Mouse (Mus musculus) left cerebral cortex, adult 18-20 months (tissue): ENCODE measurements around the gene Katnal1. TPM values are rescaled to one million over a fixed set of nuclear protein-coding genes. Genes with fewer than 3 reads are reported as not detected.

ENCODE experiments used
- DNase-seq, 2 experiments: peaks; one replicate each; pipeline ENCODE4 v3.0.0; 2021 to 2022; ENCODE audit warnings: low spot score in 2 of 2, mixed read lengths in 1 of 2
- total RNA-seq, 2 experiments: library from RNA; stranded (reverse); gene quantifications; 2 replicates each; pipeline ENCODE4 v1.2.3; 2021

The Katnal1 gene
- total RNA-seq, 2 experiments from 2014 or later, result 75.2 to 78.2 TPM

DNA sequence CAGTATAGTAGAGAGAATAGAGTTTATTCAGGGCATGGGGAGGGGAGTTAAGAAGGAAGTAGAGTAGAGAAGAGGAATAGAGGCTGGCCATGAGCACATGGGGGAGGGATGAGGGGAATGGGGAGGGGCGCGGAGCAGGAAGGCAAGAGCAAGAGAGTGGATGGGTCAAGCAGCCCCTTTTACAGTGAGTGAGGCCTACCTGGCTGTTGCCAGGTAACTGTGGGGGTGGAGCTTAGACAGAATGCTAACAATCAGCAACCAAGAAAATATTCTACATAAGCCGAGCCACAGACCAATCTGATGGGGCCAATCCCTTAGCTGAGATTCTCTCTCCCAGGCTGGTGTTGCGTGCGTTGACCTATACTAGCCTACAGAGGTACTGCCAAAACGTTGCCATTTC is 26.5 kb upstream of the Katnal1 start:
- no peak for DNase-seq

DNA sequence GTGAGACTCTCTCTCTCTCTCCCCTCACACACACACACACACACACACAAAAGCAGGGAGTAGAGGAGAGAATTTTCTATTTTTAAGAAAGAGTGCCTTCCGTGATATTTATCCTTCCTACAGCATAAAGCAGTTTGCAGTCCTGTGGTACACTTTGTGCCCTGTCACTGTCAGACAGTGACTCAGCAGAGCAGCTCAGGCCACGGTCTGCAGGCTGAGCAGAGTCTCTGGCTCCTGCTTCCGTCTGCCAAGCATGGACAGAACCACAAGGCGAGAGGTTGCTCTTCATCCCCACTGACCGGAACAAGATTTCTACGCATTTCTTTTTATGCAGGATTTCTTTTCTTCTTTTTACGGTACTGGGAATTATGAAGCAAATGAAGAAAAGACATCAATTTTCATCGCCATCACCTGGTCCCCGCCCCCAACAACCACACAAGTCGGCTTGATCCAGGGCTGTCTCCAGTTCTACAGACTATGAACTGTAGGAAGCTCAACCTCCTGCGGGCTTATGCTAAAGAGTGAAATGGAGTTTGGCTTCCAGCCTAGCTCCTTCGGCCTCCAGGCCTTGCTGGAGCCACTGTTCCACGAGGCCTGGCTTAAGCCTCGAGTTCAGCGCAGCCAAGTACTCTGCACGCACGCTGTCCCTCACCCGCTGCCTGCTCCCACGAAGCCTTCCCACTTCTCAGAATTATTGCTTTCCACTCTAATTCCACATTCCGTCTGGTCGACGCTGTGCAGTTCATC is 25.4 kb upstream of the Katnal1 start:
- no peak for DNase-seq

DNA sequence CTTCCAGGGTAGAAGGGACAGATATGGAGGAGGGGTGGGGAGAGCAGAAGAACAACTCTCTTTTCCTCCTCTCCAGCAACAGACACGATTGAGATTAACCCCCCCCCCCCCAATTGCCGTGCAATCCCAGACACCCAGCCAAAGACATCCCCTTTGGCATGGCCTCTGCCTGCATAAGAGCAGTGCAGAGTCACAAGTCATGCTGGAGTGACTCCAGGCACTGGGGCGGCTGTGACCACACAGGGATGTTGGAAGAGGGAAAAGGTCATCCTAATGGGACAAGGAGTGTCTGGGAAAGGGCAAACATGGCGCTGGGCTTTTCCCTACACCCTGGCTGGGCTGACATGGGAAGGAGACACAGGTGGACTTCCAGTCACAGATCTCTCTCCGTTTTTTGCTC is 24.0 kb upstream of the Katnal1 start:
- DNase-seq, result no peak

DNA sequence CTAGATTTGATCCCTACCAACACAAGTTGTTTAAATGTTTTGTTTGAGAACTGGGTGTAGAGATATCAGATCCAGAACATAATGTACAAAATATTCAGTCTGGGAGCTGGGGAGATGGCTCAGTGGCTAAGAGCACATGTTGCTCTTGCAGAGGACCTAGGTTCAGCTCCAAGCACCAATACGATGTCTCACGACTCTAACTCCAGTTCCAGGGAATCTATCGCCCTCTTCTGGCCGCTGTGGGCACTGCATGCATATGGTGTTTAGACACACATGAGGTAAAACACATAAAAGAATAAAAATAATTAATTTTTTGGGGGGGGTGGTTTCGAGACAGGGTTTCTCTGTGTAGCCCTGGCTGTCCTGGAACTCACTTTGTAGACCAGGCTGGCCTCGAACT is 23.3 kb upstream of the Katnal1 start:
- no peak for DNase-seq

DNA sequence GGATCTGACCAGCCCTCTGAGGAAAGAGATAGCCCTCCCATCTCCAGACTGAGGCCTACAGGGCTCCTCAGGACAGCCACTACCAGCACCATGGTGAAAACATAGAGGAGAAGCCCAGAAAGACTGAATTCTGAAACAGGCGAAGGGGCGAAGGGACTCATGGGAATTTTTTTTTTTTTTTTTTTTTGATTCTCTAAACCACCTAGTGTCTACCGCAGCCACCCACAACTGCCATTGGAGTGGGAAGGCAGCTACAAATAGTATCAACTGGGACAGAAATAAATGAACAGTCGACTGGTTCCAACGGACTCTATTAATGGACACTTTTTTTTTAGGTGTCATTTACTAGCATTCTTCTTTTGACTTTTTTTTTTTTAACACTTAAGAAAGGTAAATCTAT is 22.2 kb upstream of the Katnal1 start:
- DNase-seq, result no peak

DNA sequence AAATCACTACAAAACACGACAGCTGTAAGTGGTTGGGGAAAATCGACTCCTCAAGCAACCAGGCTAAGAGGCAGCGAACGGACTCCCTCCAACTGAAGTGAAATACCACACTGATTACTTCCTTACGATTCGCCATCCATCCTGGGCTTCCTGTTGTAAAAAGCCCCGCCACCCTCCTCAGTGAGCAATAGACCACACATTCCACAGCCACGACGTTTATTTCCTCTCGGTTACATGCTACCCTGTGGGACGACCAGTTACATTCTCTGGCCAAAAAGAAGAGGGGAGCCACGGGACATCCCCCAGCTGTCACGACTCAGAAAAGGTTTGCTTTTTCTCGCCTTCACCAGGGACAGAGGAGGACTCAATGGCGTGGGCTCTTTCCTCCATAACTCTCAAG is 20.9 kb upstream of the Katnal1 start:
- DNase-seq, result no peak

DNA sequence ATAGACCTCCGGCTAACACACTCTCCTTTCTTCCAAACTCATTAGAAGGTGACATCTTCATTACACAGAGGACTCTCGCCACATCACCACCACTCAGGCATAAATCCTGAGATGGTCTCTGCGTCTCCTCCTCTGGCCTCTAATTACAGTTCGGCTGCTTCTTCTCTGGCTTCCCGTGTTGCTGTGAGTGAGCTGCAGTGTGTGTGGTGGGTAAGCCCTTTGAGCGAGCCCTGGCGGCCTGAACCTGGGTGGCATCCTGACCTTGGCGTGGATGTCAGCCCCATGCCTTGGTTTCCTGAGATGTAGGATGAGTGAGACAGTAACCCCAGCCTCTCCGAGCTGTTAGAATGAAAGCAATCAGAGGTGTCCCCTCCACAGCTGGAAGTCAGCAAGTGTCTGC is 19.5 kb upstream of the Katnal1 start:
- no peak for DNase-seq

DNA sequence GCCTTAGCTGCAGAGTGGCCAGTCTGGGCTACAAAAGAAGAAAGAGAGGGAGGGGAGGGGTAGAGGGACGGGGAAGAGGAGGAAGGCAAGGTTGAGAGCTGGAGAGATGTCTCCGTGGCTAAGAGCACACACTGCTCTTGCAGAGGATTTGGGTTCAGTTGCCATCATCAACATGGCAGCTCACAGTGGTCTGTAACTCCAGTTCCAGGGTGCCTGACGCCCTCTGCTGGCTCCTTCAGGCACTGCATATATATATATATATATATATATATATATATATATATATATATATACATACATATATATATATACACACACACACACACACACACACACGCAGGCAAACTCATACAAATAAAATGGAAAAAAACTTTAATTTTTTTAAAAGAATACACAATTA is 18.3 kb upstream of the Katnal1 start:
- DNase-seq, result no peak

DNA sequence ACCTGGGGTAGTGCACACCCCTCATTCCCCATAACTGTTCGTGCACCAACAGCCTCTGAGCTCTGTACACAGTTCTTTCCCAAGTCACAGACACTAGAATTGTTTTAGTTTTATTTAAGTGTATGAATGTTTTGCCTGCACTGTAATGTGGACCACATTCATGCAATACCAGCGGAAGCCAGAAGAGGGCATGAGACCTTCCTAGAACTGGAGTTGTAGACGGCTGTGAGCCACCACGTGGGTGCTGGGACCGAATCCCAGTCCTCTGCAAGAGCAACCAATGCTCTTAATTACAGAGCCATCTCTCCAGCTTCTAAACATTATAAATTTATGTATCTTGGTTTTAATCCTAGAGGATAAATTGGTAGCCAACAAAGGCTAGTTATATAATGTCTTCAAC is 17.7 kb upstream of the Katnal1 start:
- peak in 1 of 2 experiments; percentile 47 for DNase-seq

DNA sequence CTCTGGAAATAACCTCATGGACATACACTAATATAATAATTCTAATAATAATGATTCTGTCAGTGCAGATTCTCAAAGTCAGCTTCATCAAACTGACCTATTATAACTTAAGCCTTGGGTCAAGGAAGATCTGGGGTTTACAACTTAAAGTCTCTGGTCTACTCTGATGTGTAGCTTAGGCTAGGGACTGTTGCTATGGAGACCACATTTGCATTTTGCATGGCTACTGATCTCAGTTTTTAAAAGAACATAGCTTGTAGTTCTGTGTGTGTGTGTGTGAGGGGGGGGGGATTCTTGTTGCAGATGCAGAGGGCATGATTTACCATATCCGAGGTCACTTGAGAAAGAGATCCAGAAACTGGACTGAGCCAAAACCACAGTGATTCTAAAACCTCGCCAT is 16.6 kb upstream of the Katnal1 start:
- no peak for DNase-seq

DNA sequence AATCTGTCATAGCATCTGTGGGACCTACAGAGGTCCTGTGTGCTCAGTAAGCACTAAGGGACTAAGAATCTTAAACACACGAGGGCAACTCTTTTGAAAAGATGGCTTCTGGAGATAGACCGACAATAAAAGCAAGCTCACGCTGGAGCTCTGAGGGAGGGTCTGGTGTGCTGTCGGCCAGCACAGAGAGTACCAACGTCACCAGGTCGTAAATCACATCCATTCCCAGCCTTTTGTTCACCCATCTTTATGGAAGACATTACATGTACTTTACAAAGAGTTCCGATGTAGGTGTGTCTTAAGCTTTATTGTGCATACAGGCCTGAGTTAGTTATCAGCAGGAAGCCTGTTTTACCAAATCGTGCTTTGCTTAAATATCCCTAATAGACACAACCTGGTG is 14.9 kb upstream of the Katnal1 start:
- DNase-seq, result no peak

DNA sequence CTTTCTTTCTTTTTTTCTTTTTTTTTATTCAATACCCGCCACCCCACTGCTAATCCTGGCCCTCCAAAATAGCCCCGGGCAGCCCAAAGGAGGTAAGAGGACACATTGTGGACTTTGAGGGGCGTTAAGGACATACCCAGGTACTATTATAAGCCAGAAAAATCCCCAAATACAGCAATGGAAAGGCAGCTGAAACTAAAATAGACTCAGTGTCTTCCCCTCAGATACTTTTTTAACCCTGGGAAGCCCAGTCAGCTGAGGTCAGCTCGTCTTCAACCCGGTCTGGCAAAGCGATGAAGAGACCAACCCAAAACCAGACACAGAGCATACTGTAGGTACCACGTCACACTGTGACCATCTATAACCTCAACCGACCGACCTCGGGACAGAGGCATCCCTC is 14.3 kb upstream of the Katnal1 start:
- DNase-seq, result no peak

DNA sequence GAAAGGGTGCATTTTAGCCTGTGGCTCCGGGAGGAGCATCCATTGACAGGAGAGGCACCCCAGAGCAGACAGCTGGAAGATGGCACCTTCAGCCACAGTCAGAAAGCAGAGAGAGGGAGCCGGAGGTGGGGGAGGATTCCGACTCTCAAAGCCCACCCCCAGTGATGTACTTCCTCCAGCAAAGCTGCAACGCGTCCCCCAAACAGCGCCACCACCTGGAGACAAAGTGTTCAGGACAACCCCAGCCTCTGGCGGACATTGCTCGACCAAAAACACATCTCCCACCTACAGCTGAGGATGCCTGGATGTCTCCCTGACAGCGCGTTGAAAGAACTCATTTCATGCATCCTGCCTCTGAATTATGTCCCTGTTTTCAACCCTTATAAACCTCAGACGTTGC is 13.8 kb upstream of the Katnal1 start:
- no peak for DNase-seq

DNA sequence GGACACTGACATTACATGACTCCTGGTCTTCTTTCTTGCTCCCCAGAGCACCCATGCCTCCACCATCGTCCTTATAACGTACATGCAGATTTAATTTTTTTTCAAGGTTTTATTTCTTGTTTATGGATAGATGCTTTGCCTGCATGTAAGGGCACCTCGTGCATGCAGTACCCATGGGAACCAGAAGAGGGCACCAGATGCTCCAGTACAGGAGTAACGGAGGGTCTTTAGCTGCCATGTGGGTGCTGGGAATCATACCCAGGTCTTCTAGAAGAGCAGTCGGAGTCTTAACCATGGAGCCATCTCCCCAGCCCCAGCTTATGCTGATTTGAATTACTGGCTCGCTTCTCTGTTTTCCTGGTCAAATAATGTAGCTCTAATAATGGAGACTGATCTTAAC is 13.2 kb upstream of the Katnal1 start:
- no peak for DNase-seq

DNA sequence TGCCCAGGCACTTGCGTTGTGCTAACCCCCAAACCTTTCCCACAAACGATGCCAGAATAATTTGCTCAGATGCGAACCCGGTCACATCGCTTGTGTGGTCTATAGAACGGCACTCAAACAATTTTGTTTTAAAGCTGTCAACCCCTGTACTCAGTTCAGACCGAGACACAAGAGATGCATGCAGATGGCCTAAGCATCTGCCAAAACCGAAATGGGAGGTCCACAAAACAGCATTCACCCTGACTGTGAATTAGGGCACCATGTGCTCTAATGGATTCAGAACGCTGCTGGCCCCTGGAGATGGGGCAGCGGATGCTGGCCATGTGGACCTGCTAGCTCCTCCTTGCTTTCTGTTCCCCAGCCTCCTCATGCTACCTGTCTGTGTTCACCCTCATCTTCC is 12.7 kb upstream of the Katnal1 start:
- no peak for DNase-seq

DNA sequence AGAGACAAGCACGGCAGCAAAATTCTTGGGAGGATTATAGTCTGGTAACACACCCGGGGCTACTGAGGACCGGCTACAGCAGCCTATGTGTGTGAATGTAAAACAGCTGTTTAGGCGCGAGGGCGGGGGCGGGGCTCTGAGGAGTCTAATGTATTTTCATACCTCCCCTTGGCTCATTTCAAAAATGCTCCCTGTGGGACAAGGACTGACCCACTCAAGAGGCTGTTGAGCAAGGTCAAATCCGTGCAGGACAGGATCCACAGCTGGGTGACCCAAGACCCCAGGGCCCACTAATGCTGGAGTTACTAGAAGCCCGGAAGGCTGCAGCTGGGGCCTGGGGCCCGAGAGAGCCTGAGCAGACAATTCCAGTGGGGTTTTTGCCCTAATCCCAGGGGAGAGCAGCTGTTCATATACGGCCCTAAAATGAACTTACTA is 10.8 kb upstream of the Katnal1 start:
- no peak for DNase-seq

DNA sequence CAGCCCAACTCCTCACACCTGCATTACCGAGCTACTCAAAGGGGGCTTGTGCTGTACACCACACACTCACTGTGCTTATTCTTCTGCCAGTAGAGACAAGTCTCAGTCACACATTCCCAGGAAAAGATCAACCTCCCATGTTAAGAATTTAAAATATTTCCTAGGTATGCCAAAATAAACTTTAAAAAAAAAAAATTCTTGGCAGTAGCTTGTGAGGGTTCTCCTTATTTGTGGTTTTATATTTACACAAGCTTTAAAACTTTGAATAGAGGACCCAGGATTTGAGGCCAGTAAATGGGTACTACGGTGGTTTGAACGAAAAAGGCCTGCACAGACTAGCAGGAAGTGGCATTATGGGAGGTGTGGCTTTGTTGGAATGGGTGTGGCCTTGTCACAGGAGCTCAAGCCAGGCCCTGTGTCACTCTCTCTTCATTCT is 7.4 kb upstream of the Katnal1 start:
- no peak for DNase-seq

DNA sequence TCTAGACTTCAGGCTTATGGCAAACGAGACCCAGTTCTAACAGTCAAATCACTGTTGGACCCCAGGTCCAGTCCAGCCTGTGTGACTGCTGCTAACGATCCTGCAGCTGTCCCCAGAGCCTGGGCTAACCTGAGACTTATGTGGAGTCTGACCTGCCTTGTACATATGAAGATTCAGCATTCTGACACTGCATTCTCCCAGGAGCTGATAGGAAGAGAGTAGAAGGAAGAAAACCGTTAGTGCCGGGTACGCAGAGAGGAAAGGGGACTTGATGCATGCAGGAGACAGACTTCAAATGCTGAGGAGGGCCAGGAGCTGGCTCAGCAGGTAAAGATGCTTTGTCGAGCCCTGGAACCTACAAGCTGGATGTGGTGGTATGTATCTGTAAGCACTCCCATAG is 6.8 kb upstream of the Katnal1 start:
- no peak for DNase-seq

DNA sequence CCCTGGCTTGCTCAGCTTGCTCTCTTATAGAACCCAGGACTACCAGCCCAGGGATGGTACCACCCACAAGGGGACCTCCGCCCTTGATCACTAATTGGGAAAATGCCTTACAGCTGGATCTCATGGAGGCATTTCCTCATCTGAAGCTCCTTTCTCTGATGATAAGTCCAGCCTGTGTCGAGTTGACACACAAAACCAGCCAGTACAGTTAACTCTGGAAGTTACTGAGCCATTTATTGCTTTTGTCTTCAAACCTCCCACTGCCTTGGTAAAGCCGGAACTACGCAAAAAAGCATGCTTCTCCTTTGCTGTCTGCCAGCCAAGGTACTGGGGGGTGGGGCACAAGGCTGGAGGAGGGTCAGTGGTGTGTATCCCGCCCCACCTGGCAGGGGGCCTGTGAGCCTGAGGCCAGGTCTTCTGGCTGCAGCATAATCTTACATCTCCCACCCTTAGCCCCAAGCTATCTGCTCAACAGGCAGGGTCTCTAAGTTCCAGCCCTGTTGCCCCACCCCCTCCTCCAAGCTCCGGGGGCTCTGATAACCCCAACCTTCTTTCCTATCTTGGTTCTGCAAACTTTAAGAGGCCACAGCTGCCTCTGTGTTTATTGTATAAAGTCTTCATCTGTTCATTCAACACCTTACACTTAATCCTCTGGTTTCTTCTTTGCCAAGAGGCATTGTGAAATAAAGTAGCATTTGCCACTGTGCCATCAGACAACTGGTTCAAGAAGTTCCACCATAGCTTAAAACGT is 6.1 kb upstream of the Katnal1 start:
- DNase-seq, result no peak

DNA sequence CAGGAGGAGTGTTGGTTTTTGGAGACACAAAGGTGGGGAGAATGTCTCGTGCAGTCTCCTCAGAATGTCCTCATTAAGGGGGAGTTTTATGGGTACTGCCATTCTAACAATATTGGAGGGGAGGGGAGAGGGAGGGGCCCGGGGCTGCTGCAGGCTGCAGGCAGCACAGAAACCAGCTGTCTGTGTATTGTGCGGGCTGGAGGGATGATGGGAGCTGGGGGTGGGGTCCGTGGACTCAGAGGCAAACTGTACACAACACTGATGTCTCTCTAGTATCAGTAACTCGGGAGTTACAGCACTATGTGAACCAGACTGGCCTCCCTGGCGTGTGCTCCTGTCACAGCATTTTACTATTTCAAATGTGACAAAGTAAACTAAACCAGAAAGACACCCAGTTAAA is 5.3 kb upstream of the Katnal1 start:
- DNase-seq, result no peak

DNA sequence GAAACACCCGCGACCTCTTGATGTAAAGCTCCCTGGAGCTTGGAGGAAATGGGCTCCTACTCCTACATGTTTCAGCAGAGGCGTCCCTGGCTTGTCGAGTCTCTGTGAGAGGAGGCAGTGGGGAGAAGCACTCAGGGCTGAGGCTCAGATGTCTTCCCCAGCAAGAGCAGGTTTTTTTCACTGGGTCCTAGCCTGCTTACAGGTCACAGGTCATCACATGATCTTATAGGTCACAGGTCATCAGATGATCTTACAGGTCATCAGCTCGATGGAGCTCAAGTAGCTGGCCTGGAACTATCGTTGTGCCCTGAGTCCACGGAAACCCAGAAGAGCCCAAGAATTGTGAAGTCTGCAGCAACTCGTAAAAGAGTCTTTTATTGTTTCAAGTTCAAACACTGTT is 4.6 kb upstream of the Katnal1 start:
- DNase-seq, result no peak

DNA sequence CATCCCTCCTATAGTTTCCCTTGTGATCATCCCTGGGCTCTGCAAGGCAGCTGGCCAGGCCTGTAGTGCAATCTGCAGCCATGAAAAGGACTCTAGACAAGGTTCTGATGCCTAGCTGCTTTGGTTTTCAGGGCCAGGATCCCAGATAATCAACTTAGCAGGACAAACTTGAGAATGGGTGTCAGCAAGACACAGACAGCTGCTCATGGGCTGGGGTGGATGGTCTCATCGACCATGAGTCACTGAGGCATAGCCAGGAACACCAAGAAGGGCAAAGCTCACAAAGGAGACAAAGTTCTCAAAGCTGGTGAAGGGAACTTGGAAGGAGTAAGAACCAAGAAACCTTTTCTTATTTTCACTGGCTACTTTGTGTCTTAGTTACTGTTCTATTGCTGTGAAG is 2.2 kb upstream of the Katnal1 start:
- DNase-seq, result no peak
